Mouse (Mus musculus) thymus, adult 2 months (tissue): ENCODE measurements around the gene Capn2. TPM values are rescaled to one million over a fixed set of nuclear protein-coding genes. Genes with fewer than 3 reads are reported as not detected.

Experiments
- DNase-seq: peaks from one replicate; pipeline ENCODE4 v3.0.0; 2021
- H3K27ac ChIP-seq: fragments of 200-500 bp; 2 replicates; pipeline ENCODE4 v1.5.1; 2012; ENCODE audit warnings: low read length, control low read depth; ENCODE audit not compliant: control insufficient read depth, insufficient read depth
- H3K27me3 ChIP-seq: fragments of 200-500 bp; 2 replicates; pipeline ENCODE4 v1.6.1; 2012; ENCODE audit warnings: mild to moderate bottlenecking, low read length, moderate library complexity, mixed read lengths; ENCODE audit not compliant: control insufficient read depth, insufficient read depth
- H3K36me3 ChIP-seq: fragments of 200-500 bp; 2 replicates; pipeline ENCODE4 v1.6.1; 2012; ENCODE audit warnings: mild to moderate bottlenecking, low read length, moderate library complexity; ENCODE audit not compliant: control insufficient read depth, insufficient read depth
- H3K4me1 ChIP-seq: fragments of 200-500 bp; replicated peaks from 2 replicates; pipeline ENCODE4 v1.6.1; 2012; ENCODE audit warnings: low read length; ENCODE audit not compliant: control insufficient read depth, insufficient read depth
- H3K4me3 ChIP-seq: fragments of 200-500 bp; 2 replicates; pipeline ENCODE4 v1.5.1; 2012; ENCODE audit warnings: mild to moderate bottlenecking, low read length, control low read depth, moderate library complexity; ENCODE audit not compliant: control insufficient read depth, insufficient read depth
- CTCF ChIP-seq: fragments of 200-500 bp; IDR thresholded peaks from 2 replicates; pipeline ENCODE4 v1.5.1; 2012; ENCODE audit warnings: mild to moderate bottlenecking, control low read depth, low read length, moderate library complexity, borderline replicate concordance; ENCODE audit not compliant: control insufficient read depth, poor library complexity, insufficient read depth; ENCODE audit errors: extremely low read depth
- POLR2A ChIP-seq: fragments of 200-500 bp; IDR thresholded peaks from 2 replicates; pipeline ENCODE4 v1.6.1; 2012; ENCODE audit warnings: mild to moderate bottlenecking, low read length, control low read depth, moderate library complexity; ENCODE audit not compliant: control insufficient read depth, poor library complexity, insufficient read depth; ENCODE audit errors: extremely low read depth
- WGBS: fragments of 180-500 bp; shearing (Covaris S2); methylation state at CpG from one replicate; pipeline ENCODE4 v1.1.7; 2018; 5-methylcytosine and 5-hydroxymethylcytosine counted together
- polyA plus RNA-seq: library from polyadenylated mRNA; depleted of rRNA; stranded (reverse); fragments of >200 nt; gene quantifications from 2 replicates; pipeline ENCODE4 v1.2.3, GENCODE M21; 2012

The Capn2 gene
- polyA plus RNA-seq, 1 experiment: 19.4 TPM

DNA sequence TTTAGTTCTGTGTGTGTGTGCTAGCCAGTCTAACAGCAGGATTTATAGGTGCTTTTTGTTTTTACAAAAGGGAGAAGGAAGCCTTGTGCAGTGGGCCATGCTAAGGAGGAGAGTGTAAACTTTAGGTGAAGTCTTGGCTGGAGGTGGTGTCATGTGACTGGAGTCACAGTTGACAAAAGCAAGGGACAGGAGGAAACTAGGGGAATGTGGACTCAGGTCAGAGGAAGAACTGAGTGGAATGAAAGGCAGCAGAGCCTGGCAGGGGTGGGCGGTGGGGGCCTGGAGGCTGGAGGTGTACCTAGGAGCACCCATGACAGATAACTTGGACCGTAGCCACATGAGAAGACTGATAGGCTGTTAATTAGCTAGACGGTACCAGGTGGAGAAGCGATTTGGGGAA, 52.1 kb downstream of the Capn2 start:
- no peak overlapping the region for H3K27ac ChIP-seq
- 92% methylated on average over 4 of the region's 4 CpGs for WGBS
- no peak overlapping the region for H3K4me3 ChIP-seq
- no peaks in the 10 kb centered on the region; the same call in 1 of the 2 replicates for H3K4me1 ChIP-seq
- no peaks in the 10 kb centered on the region for H3K27me3 ChIP-seq
- no peak for DNase-seq
- TF ChIP-seq CTCF (no peak), POLR2A (no peak)
- peaks cover 10% of the 10 kb centered on the region for H3K36me3 ChIP-seq

DNA sequence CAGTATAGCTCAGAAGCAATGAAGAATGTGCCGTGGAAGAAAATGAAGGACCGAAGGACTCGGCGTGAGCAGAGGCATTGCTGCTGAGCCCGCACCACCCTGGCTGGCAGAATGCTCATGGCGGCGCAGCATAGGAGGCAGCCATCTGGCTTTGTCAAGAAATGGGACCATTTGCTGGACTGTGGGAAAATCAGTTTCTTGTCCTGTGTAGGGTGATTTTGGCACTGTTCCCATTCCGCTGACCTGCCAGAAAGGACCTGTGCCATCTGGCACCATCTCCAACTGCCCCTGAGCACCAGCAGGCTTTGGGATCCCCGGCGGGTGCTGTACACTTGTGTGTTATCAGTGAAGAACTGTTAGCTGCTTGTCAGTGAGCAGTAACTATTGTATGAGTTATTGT, 55.6 kb downstream of the Capn2 start:
- 98% methylated on average over 10 of the region's 10 CpGs for WGBS
- H3K4me1 ChIP-seq: no peaks in the 10 kb centered on the region; the same call in 1 of the 2 replicates
- H3K4me3 ChIP-seq: no peak overlapping the region
- H3K36me3 ChIP-seq: peaks cover 33% of the 10 kb centered on the region
- no peak for TF ChIP-seq POLR2A
- no peak for TF ChIP-seq CTCF
- DNase-seq: no peak
- no peak overlapping the region for H3K27ac ChIP-seq
- H3K27me3 ChIP-seq: no peaks in the 10 kb centered on the region

- no peak for TF ChIP-seq POLR2A
- TF ChIP-seq CTCF: no peak
- DNase-seq: no peak
- no peaks in the 10 kb centered on the region for H3K27me3 ChIP-seq
- no peak overlapping the region for H3K27ac ChIP-seq
- H3K4me3 ChIP-seq: no peak overlapping the region
- peaks cover 34% of the 10 kb centered on the region for H3K36me3 ChIP-seq
- 34% methylated on average over 7 of the region's 7 CpGs for WGBS
- no peaks in the 10 kb centered on the region; the same call in 1 of the 2 replicates for H3K4me1 ChIP-seq
These were observed 56.1 kb downstream of the Capn2 start for GRCm38 (mm10) chr1:182461261-182461660.

DNA sequence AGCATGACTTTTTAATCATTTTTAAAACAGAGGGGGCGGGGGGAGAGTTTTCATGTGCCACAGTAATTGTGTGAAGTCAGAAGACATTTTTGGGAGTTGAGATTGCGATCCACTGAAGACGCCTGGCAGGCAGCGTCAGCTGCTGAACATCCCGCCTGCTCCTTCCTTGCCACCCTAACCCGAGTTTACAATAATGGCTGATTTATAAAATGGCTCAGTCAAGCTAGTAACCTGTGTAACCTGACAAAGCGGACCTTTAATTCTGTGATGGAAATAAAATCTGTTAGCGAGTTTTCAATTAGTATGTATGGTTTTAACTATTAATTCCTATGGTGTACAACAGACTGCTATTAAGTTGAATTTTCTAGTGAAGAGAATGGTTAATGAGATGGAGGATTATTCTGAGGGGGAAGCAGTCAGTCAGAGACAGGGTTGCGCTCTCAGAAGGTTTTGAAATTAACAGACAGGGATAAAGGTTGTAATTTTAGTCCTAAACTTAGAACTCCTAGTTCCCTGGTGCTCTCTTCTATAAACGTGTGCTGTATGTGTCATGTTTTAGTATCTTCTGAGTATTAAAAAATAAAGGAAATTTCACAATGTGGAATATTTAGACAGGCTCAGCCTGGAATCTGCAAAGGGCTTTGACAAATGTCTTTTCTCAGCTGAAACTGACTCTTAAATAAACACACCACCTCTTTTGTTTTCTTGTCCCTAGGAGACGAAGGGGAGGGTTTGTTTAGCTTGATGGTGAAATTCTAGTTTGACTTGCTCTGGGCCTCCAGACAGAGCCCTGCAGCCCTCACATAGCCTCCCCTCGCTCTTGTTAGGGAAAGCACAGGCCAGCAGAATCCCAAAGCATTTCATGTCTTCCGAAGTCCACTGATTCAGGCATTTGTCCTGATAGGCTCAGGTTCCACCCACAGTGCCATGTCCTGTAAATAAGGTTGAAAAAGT, 56.8 kb downstream of the Capn2 start:
- no peaks in the 10 kb centered on the region for H3K27me3 ChIP-seq
- H3K4me3 ChIP-seq: no peak overlapping the region
- no peak for DNase-seq
- no peaks in the 10 kb centered on the region; the same call in 1 of the 2 replicates for H3K4me1 ChIP-seq
- peaks cover 39% of the 10 kb centered on the region for H3K36me3 ChIP-seq
- 97% methylated on average over 13 of the region's 13 CpGs for WGBS
- TF ChIP-seq CTCF (no peak), POLR2A (no peak)
- no peak overlapping the region for H3K27ac ChIP-seq

DNA sequence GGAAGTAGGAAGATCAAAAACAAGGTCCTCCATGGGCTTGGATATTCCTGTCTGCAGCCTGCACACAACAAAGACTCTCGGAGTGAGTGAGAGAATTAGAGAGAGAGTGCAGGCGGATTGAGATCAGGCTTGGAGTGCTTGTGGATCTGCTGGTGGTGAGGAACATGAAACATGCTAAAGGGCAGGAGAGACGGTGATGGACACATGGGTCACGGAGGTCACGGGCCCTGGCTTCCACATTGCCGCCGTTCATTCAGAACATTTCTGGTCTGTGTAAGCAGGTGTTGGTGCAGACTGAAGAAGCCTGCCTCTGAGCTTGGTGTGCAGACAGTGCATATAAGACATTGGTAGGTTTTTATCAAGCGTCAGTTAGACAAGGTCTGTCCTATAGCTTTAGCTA, 58.0 kb downstream of the Capn2 start:
- Histone ChIP-seq H3K27ac (no peak overlapping the region), H3K4me1 (no peaks in the 10 kb centered on the region; the same call in 1 of the 2 replicates), H3K4me3 (no peak overlapping the region), H3K36me3 (peaks cover 46% of the 10 kb centered on the region), H3K27me3 (no peaks in the 10 kb centered on the region)
- 94% methylated on average over 8 of the region's 8 CpGs for WGBS
- no peak for DNase-seq
- TF ChIP-seq POLR2A: no peak
- TF ChIP-seq CTCF: no peak

- no peak overlapping the region for H3K27ac ChIP-seq
These were observed 58.9 kb downstream of the Capn2 start for GRCm38 (mm10) chr1:182458556-182458955.

More at GRCm38 (mm10) chr1:182458556-182458955, 58.9 kb downstream of the Capn2 start:
- Histone ChIP-seq H3K4me1 (no peaks in the 10 kb centered on the region; the same call in 1 of the 2 replicates), H3K36me3 (peaks cover 51% of the 10 kb centered on the region), H3K4me3 (no peak overlapping the region), H3K27me3 (no peaks in the 10 kb centered on the region)
- TF ChIP-seq CTCF (no peak), POLR2A (no peak)
- DNase-seq: no peak
- WGBS: 94% methylated on average over 19 of the region's 19 CpGs
